8 mouse cellular contexts compared by ENCODE assay signal in genomic region chr1:172376198-172376667, GRCm38 (mm10). TPM values are rescaled to one million over a fixed set of nuclear protein-coding genes. Genes with fewer than 3 reads are reported as not detected.
A peak's percentile ranks its signal among the peaks of the same experiment; 100 is the strongest.
DNase-seq lines count a peak whose midpoint lies in the region; ATAC-seq lines count a peak whose summit lies in the region.

Gene Pigm (plus strand): TSS chr1:172376546.

- peak within 1 kb of the TSS; percentile 92 for H3K4me3 ChIP-seq in intestine, embryonic 14.5 days (ENCODE audit: low read depth, low read length)

- no peaks in the 10 kb centered on the region for H3K27me3 ChIP-seq in intestine, embryonic 14.5 days (replicated peaks; ENCODE audit: control insufficient read depth, insufficient read depth, low read length)

- H3K4me1 ChIP-seq in intestine, embryonic 14.5 days (replicated peaks; ENCODE audit: control insufficient read depth, insufficient read depth, low read length): peaks cover 6% of the 10 kb centered on the region; the same call in 1 of the 2 replicates

- intact Hi-C loops in left cerebral cortex, postnatal 14 days (cut with DNase I): no loop called here

- H3K36me3 ChIP-seq in intestine, embryonic 14.5 days (ENCODE audit: control insufficient read depth, insufficient read depth, low read length): peaks cover 20% of the 10 kb centered on the region; the same call in 1 of the 2 replicates

- peak; percentile 95 for DNase-seq in adrenal gland, adult 18-20 months (ENCODE audit: low spot score in 2 of 2)
- DNase-seq in embryo, embryonic 11 days: peak; percentile 100
- DNase-seq in gastrocnemius, postnatal 25 days: peak; percentile 98
- DNase-seq in intestine, embryonic 14.5 days (ENCODE audit: low spot score): peak; percentile 97
- peak; percentile 98 to 99 for DNase-seq in left cerebral cortex, postnatal 14 days (ENCODE audit: low spot score in 2 of 2)
- peak; percentile 99 for DNase-seq in mesoderm, embryonic 11.5 days (ENCODE audit: low read depth, low spot score)
- peak; percentile 96 to 98 for DNase-seq in right cerebral cortex, postnatal 36 days (ENCODE audit: low spot score in 2 of 2)
- peak; percentile 97 for DNase-seq in yolk sac, embryonic 10.5 days (ENCODE audit: low spot score)

- H3K9ac ChIP-seq in intestine, embryonic 14.5 days (ENCODE audit: low read length): peak within 1 kb of the TSS; percentile 86

- H3K27ac ChIP-seq in intestine, embryonic 14.5 days (ENCODE audit: low read depth): peak within 1 kb of the TSS; percentile 75

- no peaks in the 10 kb centered on the region; the same call in 1 of the 2 replicates for H3K9me3 ChIP-seq in intestine, embryonic 14.5 days (ENCODE audit: control insufficient read depth, low read length)

- peak within 1 kb of the TSS; percentile 94 for H3K4me2 ChIP-seq in intestine, embryonic 14.5 days (ENCODE audit: low read length)

- ATAC-seq in intestine, embryonic 14.5 days (replicated peaks; ENCODE audit: low FRiP score, low TSS enrichment, low read depth): peak; percentile 98

- WGBS in intestine, embryonic 14.5 days: under 1% methylated on average over 39 of the region's 39 CpGs

RNA-seq across cellular contexts. Expression of gene Pigm, which starts in this region (rescaled TPM):
- total RNA-seq in adrenal gland, adult 18-20 months (2021): 10 to 100 TPM in 1 of 2 experiments, 1 to 10 TPM in 1; 9.3 to 11.5 TPM
- 1 to 10 TPM; 3.4 to 3.6 TPM for total RNA-seq in gastrocnemius, postnatal 25 days (2021)
- polyA plus RNA-seq in intestine, embryonic 14.5 days (2014; fragmentation: Nextera tagmentation; extraction: Ambion mirVana): 8.7 TPM in 2 replicates
- total RNA-seq in left cerebral cortex, postnatal 14 days (2021): 10 to 100 TPM in 1 of 2 experiments, 1 to 10 TPM in 1; 9.8 to 10.5 TPM

Comparison
In these comparisons a context has a peak if more than half of its experiments do, and no peak if none do; other contexts are left out.
1. Peak in every context shown above with its lines: DNase-seq, ATAC-seq, H3K4me3 ChIP-seq and H3K27ac ChIP-seq.